Mouse (Mus musculus) heart, adult 9 months (tissue): ENCODE measurements around the gene Fah.

Experiments used
- DNase-seq, 2 experiments: peaks; one replicate each; pipeline ENCODE4 v3.0.0; 2022; ENCODE audit warnings: low spot score in 2 of 2

Gene Fah

DNA sequence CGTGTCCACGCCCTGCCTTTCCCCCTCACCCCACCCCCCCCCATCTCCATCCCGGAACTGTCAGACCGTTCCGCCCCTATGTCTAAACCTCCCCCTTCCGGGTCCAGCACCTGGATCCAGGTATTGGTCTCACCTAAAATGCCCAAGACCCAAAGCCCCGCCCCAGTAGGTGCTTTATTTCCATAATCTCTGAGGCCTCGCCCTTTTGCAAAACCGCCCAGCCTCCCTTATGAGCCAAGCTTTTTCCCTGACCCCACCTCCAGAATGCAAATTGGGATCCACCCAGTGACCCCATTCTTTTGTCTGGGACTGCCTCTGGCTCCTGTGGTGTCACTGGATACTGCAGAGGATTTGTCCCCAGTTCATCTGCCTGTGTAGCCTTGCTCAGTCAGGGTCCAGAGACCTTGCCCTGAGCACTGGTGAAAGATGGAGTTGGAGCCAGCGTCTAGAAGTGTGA, at the start of gene Fah:
TSS of gene Fah (minus strand) at position 430 of the 457 bp plus-strand sequence.
- DNase-seq, result peak; percentile 58 to 59

DNA sequence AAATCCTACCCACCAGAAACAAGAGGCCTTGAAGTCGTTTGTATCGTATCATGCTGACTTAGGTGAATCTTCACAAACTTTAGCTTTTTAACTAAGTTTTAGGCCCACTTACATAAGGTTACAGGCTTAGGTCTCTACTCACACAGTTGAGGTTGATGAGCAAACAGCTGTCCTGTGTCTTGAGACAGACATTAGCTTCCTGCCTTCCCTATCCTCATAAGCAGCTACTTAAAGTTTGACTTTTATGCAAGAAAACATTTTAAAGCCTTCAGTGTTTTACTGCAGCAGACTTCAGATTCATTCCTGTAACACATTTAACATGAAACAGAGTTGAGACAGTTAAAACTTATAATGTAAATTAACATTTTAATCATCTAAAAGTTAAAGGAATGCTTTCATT, 46.2 kb upstream of the Fah start:
- no peak for DNase-seq

DNA sequence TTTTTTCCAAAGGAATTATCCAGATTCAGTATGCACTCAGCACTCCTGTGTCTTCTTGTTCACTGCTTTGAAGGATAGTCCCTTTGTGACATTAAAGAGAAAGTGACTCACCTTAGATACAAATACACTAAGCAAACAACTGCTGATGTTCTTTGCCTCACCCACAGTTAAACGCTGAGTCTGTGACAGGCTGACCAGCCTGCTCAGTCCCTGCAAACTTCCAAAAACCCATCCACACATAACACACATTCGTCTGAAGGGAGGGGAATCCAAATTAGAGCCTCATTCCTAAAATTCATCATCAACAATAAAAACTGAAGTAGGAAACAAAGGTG, 45.4 kb upstream of the Fah start:
- no peak for DNase-seq

DNA sequence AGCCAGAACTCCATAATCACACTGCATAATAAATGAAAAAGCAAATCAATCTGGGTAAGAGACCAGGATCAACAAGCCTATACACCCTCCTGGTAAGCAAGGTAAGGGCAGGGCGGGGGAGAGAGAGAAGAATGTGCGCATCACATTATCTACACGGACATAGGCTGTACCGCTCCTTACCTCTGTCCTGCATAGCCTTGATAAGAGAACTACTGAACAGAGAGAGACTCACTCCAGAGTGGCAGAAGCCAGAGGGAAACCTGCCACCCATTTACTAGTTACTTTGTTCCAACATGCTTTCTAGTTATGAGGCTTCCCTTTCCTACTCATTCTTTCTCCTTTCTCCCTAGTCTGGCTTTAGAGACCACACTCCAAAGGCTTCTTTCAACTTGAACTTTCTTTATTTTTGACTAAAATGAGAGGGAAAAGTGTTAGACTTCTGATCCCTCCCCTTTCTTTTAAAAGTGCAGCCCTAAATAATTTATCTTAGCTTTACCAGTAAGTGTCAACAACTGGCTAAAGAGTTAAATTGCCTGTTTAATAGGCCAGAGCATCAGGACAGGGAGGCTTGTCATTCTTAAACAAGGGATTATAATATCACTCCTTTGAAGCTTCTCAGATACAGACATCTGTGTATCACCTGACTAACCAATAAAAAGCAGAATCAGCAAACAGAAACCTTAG, 44.9 kb upstream of the Fah start:
- no peak for DNase-seq

DNA sequence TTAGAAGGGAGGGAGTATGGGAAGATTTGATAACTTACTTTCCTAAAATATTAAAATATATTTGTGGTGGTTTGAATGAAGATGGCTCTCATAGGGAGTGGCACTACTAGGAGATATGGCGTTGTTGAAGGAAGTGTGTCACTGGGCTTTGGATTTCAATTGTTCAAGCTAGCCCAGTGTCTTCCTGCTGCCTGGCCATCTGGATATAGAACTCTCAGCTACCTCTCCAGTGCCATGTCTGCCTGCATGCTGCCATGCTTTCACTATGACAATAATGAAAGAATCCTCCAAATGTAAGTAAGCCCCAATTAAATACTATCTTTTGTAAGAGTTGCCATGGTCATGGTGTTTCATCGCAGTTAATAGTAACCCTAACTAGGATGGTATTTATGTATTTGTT, 42.5 kb upstream of the Fah start:
- no peak for DNase-seq

DNA sequence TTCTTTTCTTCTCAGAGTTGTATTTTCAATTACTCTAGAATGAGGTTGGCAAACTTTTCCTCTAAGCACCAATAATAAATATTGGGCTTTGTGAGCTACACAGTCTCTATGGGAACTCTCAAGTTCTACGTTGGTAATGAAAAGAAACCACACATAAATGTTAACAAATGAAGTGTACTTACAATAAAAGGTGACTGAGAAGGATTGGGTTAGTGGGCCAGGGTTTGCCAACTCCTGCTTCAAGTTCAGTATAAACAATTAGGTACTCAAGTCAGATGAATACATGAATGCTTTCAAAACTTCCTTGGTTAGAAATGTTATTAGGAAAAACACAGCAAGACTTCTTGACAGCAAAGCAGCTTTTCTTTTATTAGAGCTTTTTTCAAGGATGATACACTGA, 39.7 kb upstream of the Fah start:
- DNase-seq, result no peak

DNA sequence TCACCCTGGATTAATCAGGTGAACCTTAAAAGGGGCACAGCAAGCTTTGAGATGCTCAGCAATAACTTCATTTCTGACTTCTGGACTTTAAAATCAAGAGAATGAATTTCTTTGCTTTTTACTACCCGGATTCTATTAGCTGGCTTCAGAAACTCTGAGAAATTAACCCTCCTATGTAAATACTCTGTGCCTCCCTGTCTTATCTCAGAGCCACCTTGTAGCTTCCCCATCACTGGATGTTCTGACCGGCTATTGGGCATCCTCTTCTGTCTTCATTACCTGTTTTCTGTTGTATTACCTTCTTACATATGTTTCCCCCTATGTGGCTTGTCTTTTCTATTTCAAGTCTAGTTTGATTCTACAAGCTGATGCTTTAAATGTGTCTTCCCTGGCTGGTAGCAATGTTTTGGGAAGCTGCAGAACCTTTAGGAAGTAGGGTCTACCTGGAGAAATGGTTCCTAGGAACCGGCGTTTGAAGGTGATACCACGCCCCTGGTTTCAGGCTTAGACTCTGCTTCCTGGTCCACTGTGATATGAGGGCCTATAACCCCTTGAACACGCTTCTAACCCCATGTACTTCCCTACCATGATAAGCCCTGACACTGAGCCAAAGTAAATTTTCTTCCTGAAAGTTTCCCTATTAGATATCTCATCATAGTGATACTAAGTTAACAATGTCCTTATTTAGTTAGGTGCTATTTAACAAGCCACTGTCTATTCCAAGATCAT, 36.9 kb upstream of the Fah start:
- no peak for DNase-seq

DNA sequence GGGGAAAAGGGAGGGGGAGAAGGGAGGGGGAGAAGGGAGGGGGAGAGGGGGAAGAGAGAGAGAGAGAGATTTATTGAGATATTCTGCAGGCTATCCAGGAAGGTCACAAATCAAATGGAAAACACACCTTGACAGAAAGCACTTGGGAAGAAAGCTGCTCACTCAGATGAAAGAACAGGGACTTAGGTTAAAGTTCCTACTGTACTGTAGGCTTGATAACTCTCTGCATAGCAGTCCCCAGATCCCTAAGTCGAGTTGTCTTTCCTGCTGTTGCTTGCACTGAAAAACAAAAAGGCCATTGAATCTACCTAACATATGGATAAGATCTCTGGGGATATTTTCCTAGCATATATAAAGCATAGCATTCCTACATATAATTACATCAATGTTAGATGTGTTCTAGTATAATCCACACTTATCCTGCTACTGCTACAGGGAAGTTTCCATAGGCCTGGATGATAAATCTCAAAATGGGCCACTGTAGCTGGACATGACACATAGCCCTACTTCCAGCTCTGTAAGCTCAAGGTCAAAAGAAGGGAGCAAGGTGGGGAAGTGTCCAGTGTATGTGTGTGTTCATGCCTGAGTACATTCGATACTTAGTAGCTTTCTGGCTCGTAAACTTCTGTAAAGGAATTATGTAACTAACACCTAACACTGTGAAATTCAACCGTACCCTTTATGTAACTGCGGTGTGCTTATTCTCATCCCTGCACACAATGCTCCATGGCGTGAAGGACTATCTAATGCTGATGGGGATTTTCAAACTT, 35.8 kb upstream of the Fah start:
- DNase-seq, result no peak

DNA sequence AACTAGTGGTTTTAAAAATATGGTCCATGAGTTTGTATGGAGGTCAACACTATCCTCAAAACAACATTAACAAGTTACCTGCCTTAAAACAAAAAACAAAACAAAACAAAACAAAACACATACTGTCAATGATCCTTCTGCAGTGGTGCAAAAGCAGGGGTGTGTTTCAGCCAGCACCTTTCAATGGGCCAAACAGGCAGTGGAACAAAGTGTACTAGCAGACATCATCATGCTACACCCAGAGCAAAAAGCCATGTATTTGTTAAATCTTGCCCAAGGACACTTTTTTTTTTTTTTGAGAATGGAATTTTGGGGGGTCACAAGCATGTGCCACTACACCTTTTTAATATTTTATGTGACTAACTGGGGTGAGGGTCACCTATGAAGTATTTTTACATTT, 30.4 kb upstream of the Fah start:
- no peak for DNase-seq

DNA sequence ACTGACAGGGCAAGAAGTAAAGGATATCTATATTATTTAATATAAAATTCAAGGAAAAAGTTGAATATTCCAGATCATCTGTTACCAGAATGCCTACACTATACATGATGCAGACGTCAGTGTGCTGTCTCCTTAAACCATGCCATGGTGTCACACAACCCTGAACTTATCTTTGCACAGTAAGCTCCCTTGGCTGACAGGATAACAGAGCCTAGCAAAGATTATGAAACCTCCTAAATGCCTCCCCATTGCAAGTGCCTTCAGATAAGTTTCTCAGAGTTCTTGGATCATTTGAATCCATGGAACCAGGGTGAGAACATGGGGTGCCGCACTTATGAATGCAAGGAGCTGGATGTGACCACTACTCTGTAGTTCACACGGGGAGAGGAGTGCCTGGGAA, 25.4 kb upstream of the Fah start:
- no peak for DNase-seq

DNA sequence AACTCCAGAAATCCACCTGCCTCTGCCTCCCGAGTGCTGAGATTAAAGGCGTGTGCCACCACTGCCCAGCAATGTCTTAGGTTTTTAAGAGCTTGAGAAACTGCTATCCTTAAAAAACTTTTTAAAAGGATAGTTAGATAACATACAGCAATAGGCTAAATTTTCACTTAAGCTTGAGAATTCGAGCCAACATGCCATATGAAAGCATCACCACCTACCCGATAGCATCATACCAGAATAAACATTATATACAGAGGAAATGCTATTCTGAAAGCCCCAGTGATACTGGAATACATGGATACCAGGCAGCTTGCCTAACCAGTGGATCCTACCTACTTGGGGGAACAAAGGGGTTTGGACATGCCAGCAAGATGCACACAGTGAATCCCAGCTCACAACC, 17.2 kb upstream of the Fah start:
- no peak for DNase-seq

DNA sequence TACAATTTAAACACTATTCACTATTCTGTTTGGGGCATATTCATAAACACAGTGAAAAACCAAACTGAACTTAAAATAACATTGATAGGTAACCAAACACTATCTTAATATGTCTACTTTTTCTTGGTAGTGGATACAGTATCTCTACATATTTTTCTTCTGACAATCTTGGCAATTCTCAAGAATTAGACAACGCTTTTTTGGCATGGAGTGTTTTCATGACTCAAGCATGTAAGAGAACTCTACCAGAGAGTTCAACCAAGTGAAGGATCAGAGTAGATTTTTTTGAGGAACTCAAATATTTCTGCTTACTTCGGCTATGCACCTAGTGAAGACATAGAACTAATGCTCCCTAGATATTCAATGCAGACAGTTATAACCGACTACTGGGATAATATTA, 14.4 kb upstream of the Fah start:
- no peak for DNase-seq

DNA sequence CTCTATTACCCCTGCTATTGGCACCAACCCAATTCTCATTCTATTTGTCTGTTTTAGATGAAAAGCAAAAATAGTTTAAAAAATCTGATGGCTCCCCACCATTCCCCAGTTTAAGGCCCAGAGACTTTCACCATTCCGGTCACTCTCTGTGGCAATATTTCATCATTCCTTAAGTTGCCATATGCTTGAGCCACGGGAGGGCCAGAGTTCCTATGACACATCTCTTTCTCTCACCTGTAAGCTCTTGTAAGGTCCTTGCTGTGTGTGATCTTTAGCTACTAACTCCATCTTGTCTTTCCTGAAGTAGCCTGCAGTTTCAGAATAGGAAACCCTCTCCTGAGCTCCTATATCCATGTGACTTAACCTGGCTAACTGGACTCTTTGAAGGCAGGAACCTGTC, 12.4 kb upstream of the Fah start:
- no peak for DNase-seq

DNA sequence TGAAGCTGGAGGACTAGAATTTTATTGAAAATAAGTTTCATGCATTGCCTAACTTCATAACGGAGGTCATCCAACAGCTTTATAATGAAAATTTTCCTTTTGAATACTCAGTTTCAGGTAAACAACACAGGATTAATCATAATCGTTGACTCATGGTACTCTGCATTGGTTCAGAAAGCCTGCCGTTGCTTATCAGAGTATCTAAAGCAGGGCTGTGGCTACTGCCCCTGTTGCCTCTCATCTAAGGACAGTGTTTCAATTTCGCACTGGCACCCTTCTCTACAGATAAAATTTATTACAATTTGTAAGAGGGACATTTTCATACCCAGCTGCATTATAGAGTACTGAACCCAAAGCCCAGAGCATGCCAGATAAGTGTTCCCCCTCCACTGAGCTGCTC, 5.9 kb upstream of the Fah start:
- DNase-seq, result no peak

DNA sequence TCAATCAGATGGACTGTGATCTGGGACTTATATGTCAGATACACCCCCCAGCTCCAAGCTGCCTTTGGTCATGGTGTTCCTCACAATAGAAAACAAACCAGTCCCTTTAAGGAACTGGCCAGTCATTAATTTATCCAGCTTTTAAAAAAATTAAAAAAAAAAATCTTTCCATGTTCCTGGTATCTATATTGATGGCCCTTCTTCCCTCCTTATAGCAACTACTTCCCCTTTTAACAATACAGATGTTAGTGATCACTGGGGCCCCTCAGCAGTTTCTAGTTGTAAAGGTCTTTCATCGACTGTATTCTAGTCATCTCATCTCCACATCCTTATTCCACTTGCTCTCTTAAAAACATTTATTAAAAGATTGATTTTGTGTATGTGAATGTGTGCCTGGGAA, 5.1 kb upstream of the Fah start:
- no peak for DNase-seq

DNA sequence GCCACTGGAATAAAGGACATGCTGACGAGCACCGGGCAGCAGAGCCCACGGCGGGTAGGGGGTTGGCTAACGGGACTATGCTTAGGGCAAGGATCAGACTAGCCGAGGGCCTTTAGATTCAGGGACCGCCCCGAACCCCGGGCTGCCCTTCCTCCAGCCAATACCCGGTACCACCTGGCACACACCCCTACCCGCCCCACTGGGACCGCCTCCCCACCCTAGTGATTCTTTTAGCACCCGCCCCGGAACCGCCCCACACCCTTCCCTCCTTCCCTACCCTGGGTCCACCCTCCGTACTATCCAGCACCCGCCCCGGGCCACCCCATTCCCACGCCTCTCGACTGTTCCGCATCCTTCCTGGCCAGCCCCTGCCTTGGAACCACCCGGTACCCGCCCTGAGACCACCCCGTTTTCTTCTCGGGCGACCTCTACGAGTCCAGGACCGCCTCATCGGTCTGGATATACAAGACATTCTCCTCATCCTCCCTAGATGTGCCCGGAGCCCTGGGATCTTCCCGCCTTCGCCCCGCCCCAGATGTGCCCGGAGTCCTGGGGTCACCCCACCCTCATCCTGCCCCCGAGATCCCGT, 724 bp downstream of the Fah start:
- DNase-seq, result peak; percentile 82 to 83

DNA sequence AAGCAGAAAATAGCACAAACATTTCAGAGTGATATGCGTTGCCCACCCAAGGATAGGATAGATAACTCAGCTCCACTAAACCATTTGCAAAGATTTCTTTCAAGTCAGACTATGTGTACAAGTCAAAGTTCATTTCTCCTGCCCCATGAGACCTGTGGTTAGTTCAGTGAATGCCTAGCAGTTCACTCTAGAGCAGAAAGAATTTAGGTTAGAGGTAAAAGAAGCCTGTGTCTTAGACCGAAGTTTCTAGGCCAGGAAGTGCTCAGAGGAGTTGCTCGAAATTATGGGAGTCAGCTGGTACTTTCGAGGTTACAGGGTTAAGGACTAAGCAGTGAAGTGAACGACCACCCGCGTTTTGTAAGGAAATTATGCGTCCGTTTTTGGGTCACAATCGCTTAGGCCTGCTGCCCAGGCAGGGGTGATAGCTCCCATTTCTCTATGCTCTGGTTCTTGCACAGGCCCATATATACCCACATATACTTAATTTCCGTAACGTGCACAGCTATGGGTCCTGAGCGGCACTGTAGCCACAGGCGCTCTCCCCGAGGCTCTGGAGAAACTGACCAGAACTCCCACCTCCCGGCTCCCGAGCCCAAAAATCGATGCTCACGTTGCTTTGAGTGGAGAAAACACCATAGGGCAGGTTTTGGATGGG, 1.4 kb downstream of the Fah start:
- DNase-seq, result peak in 1 of 2 experiments; percentile 8

DNA sequence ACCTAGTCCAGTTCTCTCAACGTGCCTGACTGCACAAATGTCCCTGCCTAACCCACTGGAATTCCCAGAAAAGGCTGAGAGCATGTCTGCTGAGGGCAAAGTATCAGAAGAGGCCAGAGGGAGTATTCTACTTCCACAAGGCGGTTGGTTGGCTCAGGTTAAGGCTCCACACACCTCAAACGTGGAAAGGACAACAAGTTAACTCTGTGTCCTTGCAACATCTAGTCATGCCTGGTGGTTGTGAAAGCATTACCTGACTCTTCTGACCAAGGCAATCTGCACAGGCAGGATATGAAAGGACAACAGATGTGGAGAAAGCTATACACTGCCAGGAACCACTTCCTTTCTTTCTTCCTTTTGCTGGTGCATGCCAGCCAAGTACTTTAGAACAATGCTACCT, 2.0 kb downstream of the Fah start:
- DNase-seq, result peak; percentile 7 to 22

DNA sequence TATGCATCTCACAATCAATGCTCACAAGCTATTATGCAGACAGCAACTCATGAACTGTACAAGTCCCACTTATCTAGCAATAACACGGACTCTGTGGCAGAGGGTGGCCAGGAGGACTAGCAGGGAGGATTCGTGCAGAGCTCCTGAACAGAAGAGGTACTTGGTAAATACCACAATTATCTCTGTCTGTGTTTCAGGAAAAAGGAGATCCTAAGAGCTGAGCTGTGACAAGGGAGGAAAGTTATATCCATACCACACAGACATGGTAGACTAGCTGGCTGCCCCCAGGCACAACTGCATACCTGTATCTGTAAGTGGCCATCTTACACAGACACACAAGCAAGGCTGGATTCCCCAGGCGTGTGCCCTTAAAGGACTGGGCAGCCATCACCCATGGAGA, 5.2 kb downstream of the Fah start:
- DNase-seq, result no peak

DNA sequence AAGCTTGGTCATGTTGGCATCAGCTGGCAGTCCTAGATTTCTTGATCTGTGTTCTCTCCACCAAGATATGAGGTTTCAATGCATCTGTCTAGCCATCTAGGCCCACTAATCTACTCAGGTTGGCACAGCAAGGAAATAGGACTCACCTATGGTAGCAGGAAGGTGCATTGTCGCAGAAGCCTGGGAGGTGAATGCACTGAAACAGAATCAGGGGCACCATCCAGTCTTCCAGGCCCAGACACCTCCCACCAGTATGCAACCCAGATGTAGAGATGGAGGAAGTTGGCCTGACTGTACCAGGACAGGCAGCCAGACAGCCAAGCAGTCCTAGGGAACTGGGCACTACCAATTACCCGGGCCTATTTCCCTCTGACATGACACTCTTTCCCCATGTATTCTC, 5.9 kb downstream of the Fah start:
- no peak for DNase-seq

DNA sequence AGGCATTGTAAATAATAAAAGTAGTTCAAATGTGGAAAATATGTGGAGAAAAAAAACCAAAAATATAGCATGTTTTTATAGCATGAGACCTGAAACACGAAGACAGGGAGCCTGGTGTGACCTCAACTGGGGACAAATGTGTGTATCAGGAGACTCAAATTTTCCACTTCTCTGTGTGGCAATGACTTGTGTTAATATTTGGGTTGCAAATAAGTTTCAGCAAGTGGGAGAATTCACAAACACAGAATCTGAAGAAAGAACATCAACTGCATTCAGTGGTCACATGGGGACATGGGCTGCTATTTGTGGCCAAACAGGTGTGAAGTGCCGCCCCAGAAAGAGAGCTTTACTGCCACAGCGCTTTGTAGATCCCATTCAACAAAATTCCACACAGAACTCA, 9.9 kb downstream of the Fah start:
- DNase-seq, result no peak

DNA sequence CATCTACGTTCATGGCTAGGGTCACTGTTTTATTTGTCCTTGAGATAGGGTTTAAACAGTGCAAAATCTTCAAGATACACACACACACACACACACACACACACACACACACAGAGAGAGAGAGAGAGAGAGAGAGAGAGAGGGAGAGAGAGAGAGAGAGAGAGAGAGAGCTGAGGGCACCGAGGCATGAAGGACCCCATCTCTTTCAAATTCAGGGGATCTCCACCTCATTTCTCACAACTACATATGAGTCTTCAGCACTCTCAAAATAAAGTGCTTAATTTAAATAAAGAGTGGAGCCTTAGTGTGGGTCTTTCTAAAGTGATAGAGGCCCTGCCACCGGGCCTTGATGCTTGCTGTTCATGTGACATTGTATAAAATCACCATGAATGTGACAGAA, 10.5 kb downstream of the Fah start:
- DNase-seq, result no peak
